Mouse (Mus musculus) lung, postnatal 25 days (tissue): ENCODE measurements at regions not wholly inside any gene's neighbourhood (a gene's known extent, or its start where the extent isn't known, plus 50 kb on each side); places are given as distances from the start of the nearest gene placed in this dataset.

Experiments used
- DNase-seq: peaks from one replicate; pipeline ENCODE4 v3.0.0; 2022; ENCODE audit warnings: low spot score

- DNase-seq, result no peak
Measured at GRCm38 (mm10) chr16:95057596-95057995, 60.1 kb upstream of the Kcnj6 start.

GRCm38 (mm10) chr16:95064423-95064822 lies 66.9 kb upstream of the Kcnj6 start:
- no peak for DNase-seq

- no peak for DNase-seq
Measured at GRCm38 (mm10) chr16:95066687-95067086, 69.2 kb upstream of the Kcnj6 start.

- DNase-seq, result no peak
Measured at GRCm38 (mm10) chr16:95092471-95093221, 95.1 kb upstream of the Kcnj6 start.

GRCm38 (mm10) chr16:95093753-95094152 lies 96.3 kb upstream of the Kcnj6 start:
- no peak for DNase-seq

GRCm38 (mm10) chr16:95100954-95101353 lies 103.5 kb upstream of the Kcnj6 start:
- no peak for DNase-seq

GRCm38 (mm10) chr16:95117531-95117930 lies 120.0 kb upstream of the Kcnj6 start:
- no peak for DNase-seq

- no peak for DNase-seq
Measured at GRCm38 (mm10) chr16:95119293-95119692, 121.8 kb upstream of the Kcnj6 start.

GRCm38 (mm10) chr16:95122048-95122447 lies 124.5 kb upstream of the Kcnj6 start:
- no peak for DNase-seq

- no peak for DNase-seq
Measured at GRCm38 (mm10) chr16:95127616-95128015, 129.7 kb upstream of the Kcnj15 start.

GRCm38 (mm10) chr16:95131815-95132214 lies 125.5 kb upstream of the Kcnj15 start:
- DNase-seq, result no peak

- DNase-seq, result no peak
Measured at GRCm38 (mm10) chr16:95138809-95139208, 118.5 kb upstream of the Kcnj15 start.

GRCm38 (mm10) chr16:95141510-95142394 lies 115.6 kb upstream of the Kcnj15 start:
- DNase-seq, result no peak

GRCm38 (mm10) chr16:95150499-95150898 lies 106.9 kb upstream of the Kcnj15 start:
- no peak for DNase-seq

- no peak for DNase-seq
Measured at GRCm38 (mm10) chr16:95151499-95151898, 105.9 kb upstream of the Kcnj15 start.

- no peak for DNase-seq
Measured at GRCm38 (mm10) chr16:95151914-95152313, 105.4 kb upstream of the Kcnj15 start.

- DNase-seq, result no peak
Measured at GRCm38 (mm10) chr16:95152742-95153383, 104.5 kb upstream of the Kcnj15 start.

GRCm38 (mm10) chr16:95168349-95168748 lies 89.0 kb upstream of the Kcnj15 start:
- DNase-seq, result no peak

- DNase-seq, result no peak
Measured at GRCm38 (mm10) chr16:95169346-95169745, 88.0 kb upstream of the Kcnj15 start.

- DNase-seq, result no peak
Measured at GRCm38 (mm10) chr16:95180562-95180961, 76.8 kb upstream of the Kcnj15 start.

- DNase-seq, result no peak
Measured at GRCm38 (mm10) chr16:95185341-95185740, 72.0 kb upstream of the Kcnj15 start.

GRCm38 (mm10) chr16:95189114-95189513 lies 68.2 kb upstream of the Kcnj15 start:
- no peak for DNase-seq

- DNase-seq, result no peak
Measured at GRCm38 (mm10) chr16:95194151-95194550, 63.2 kb upstream of the Kcnj15 start.
